Mouse (Mus musculus): ENCODE results near the gene Pttg1ip.

Pttg1ip gene

GRCm38 (mm10) chr10:77581408-77582284 lies at the start of gene Pttg1ip:
Gene Pttg1ip, plus strand, starts transcription at chr10:77581720.
- DNase-seq (ENCODE audit: low read depth) = peak; percentile 98

- no peak for DNase-seq (ENCODE audit: low read depth)
These were observed 49.5 kb upstream of the Pttg1ip start for GRCm38 (mm10) chr10:77532020-77532413.

- DNase-seq (ENCODE audit: low read depth) = peak; percentile 55
These were observed 44.8 kb upstream of the Pttg1ip start for GRCm38 (mm10) chr10:77536727-77537126.

GRCm38 (mm10) chr10:77537215-77538209 lies 44.0 kb upstream of the Pttg1ip start:
- no peak for DNase-seq (ENCODE audit: low read depth)

- peak; percentile 67 for DNase-seq (ENCODE audit: low read depth)
These were observed 42.1 kb upstream of the Pttg1ip start for GRCm38 (mm10) chr10:77539320-77539945.

- DNase-seq (ENCODE audit: low read depth) = no peak
These were observed 40.9 kb upstream of the Pttg1ip start for GRCm38 (mm10) chr10:77540576-77541102.

GRCm38 (mm10) chr10:77541864-77542666 lies 39.5 kb upstream of the Pttg1ip start:
- no peak for DNase-seq (ENCODE audit: low read depth)

- DNase-seq (ENCODE audit: low read depth) = peak; percentile 63
These were observed 38.3 kb upstream of the Pttg1ip start for GRCm38 (mm10) chr10:77543226-77543625.

GRCm38 (mm10) chr10:77544916-77545315 lies 36.6 kb upstream of the Pttg1ip start:
- DNase-seq (ENCODE audit: low read depth) = peak; percentile 75

GRCm38 (mm10) chr10:77548576-77548975 lies 32.9 kb upstream of the Pttg1ip start:
- DNase-seq (ENCODE audit: low read depth) = peak; percentile 47

GRCm38 (mm10) chr10:77550874-77551273 lies 30.6 kb upstream of the Pttg1ip start:
- peak; percentile 83 for DNase-seq (ENCODE audit: low read depth)

GRCm38 (mm10) chr10:77552162-77552561 lies 29.4 kb upstream of the Pttg1ip start:
- no peak for DNase-seq (ENCODE audit: low read depth)

- DNase-seq (ENCODE audit: low read depth) = no peak
These were observed 28.2 kb upstream of the Pttg1ip start for GRCm38 (mm10) chr10:77553285-77553684.

- peak; percentile 86 for DNase-seq (ENCODE audit: low read depth)
These were observed 26.6 kb upstream of the Pttg1ip start for GRCm38 (mm10) chr10:77554918-77555317.

GRCm38 (mm10) chr10:77556631-77557030 lies 24.9 kb upstream of the Pttg1ip start:
- DNase-seq (ENCODE audit: low read depth) = no peak

GRCm38 (mm10) chr10:77557641-77558040 lies 23.9 kb upstream of the Pttg1ip start:
- peak; percentile 46 for DNase-seq (ENCODE audit: low read depth)

- DNase-seq (ENCODE audit: low read depth) = no peak
These were observed 21.4 kb upstream of the Pttg1ip start for GRCm38 (mm10) chr10:77560090-77560489.

- DNase-seq (ENCODE audit: low read depth) = no peak
These were observed 20.7 kb upstream of the Pttg1ip start for GRCm38 (mm10) chr10:77560830-77561229.

GRCm38 (mm10) chr10:77561508-77561907 lies 20.0 kb upstream of the Pttg1ip start:
- DNase-seq (ENCODE audit: low read depth) = no peak

GRCm38 (mm10) chr10:77565005-77565404 lies 16.5 kb upstream of the Pttg1ip start:
- no peak for DNase-seq (ENCODE audit: low read depth)

GRCm38 (mm10) chr10:77566651-77567050 lies 14.9 kb upstream of the Pttg1ip start:
- DNase-seq (ENCODE audit: low read depth) = peak; percentile 80

Data from 416B (cell line).